Mouse (Mus musculus) gastrocnemius, adult 8-10 months (tissue): ENCODE results near the gene Tmem41a. TPM values are rescaled to one million over a fixed set of nuclear protein-coding genes. Genes with fewer than 3 reads are reported as not detected.

Source experiments
- DNase-seq, 2 experiments: peaks; one replicate each; pipeline ENCODE4 v3.0.0; 2022; ENCODE audit warnings: low spot score in 2 of 2
- total RNA-seq, 4 experiments: library from RNA; stranded (reverse); gene quantifications; 2 replicates each; pipeline ENCODE4 v1.2.4; 2022

Gene Tmem41a
- total RNA-seq, 4 experiments from 2014 or later, result 3.3 to 4.6 (median 4.2) TPM

DNA sequence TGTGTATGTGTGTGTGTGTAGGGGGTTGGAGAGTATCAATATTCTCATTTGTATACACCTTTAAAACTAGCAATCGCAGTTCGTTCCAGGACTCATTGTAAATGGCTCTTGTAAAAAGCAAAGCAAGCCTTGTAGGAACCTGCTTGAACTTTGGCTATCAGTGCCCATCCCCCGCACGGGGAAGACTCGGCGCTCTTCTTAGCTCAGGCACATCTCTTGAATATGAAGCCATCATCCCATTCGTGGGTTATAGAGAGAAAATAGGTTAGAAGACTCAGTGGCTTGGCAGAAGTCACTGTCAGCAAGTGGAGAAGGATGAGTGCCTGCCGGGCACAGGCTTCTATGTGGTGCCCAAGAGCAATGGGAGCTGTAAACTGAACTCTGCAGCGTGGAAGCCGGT lies 42.7 kb downstream of the Tmem41a start:
- no peak for DNase-seq

DNA sequence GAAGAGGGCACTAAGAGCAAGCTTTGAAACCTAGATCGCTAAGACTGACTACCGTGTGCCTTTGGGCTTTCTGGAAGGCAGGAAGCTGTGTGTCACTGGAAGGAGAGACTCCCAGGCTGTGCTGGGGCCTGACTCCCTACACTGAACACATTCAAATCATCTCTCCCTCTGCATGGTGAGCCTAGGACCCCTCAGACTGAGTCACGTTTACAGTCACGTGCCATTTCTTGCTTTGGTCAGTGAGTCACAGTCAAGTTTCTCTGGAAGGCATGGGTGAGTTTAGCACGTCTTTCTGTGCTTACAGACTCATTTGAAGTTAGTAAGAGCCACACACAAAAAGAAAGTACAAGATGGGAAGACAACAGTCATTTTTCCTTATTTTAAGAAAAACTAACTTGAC lies 46.1 kb downstream of the Tmem41a start:
- no peak for DNase-seq

DNA sequence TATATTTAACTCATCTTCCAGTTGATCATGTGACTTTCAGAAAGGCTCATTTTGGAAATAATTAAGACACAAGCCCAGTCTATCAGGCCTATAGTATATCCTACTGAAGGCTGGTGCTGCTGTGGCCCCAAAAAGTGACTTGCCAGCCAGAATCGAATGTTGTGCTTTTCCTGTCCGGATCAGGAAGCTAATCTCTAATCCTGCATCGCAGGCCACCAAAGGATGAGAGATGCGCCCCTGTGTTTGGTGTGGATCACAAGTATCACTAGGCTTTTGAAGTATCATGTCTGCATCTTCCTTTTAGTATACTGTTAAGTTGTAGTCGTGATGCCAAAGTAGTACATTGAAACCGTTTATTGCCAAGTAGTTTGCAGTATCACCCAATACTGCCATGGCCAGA lies 53.5 kb downstream of the Tmem41a start:
- DNase-seq, result no peak

DNA sequence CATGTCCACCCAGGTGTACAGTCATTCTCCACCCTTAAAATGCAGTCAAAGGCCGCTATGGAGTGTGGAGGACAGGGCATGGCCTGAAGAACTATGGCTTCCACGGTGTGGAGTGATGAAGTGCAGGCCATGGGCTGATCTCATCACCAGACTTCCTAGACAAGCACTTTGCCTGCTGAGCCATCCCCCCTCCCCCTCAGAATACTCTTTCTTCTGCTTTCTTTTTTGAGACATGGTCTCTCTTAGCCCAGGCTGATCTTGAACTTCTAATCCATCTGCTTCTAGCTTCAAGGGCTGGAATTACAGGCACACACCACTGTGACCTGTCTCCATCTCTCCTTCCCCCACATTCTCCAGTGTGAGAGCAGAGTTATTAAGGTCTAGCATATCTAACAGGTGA lies 59.8 kb downstream of the Tmem41a start:
- DNase-seq, result no peak

Other genes starting within 250 kb of the Tmem41a start
- 1 to 10 TPM; 6.1 to 8.3 (median 7.1) TPM for gene Ehhadh, start 159.7 kb downstream of the Tmem41a start, total RNA-seq
- gene Map3k13, start 153.2 kb downstream of the Tmem41a start, total RNA-seq, result under 1 TPM; 0.56 to 0.75 (median 0.61) TPM
- gene Liph, start 48.1 kb upstream of the Tmem41a start, total RNA-seq, result not detected
- gene Senp2, start 61.9 kb upstream of the Tmem41a start, total RNA-seq, result 10 to 100 TPM; 28.7 to 38.5 (median 32.2) TPM
- gene Igf2bp2, start 215.7 kb upstream of the Tmem41a start, total RNA-seq, result 1 to 10 TPM in 2 of 4 experiments, under 1 TPM in 2; 0.53 to 1.4 (median 1.2) TPM